Mouse (Mus musculus) liver, adult (tissue): ENCODE data around the gene Adh5.

ENCODE experiments used
- GATA4 ChIP-seq: IDR thresholded peaks from 2 replicates; pipeline ENCODE4 v1.6.1; 2014; ENCODE audit warnings: mild to moderate bottlenecking, low read length; ENCODE audit not compliant: insufficient replicate concordance

Adh5 gene

DNA sequence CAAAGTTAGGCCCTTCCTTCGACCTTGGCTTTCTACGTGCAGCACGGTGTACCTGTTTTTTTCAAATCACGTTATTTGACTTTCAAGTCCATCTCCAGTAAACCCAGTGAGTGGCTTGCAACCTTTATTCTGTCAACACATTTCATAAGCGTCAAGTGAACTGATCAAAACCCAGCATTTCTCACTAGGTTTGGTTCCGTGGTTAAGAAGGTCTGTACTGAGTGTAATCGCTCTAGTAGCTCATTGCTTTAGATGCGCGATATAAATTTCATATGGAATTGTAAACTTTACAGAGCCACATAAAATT is 525 bp downstream of the Adh5 start:
- no peak for TF ChIP-seq GATA4

- no peak for TF ChIP-seq GATA4
Measured at GRCm38 (mm10) chr3:138448077-138448860, 5.4 kb downstream of the Adh5 start.

GRCm38 (mm10) chr3:138452169-138452568 is 9.3 kb downstream of the Adh5 start:
- TF ChIP-seq GATA4 = no peak

DNA sequence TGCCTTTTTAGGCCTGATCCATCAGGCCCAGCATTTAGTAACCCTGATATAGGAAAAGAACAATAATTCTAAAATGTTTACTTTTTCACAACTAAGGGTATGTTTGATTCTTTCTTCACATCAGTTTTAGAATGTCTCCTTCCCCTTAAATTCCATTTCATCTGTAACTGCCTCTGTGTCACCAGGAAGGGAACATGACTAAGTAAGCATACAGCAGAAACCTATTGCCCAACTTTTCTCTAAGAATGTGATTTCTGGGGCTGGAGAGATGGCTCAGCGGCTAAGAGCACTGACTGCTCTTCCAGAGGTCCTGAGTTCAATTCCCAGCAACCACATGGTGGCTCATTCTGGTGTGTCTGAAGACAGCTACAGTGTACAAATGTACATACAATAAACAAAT is 11.3 kb downstream of the Adh5 start:
- TF ChIP-seq GATA4 = no peak

DNA sequence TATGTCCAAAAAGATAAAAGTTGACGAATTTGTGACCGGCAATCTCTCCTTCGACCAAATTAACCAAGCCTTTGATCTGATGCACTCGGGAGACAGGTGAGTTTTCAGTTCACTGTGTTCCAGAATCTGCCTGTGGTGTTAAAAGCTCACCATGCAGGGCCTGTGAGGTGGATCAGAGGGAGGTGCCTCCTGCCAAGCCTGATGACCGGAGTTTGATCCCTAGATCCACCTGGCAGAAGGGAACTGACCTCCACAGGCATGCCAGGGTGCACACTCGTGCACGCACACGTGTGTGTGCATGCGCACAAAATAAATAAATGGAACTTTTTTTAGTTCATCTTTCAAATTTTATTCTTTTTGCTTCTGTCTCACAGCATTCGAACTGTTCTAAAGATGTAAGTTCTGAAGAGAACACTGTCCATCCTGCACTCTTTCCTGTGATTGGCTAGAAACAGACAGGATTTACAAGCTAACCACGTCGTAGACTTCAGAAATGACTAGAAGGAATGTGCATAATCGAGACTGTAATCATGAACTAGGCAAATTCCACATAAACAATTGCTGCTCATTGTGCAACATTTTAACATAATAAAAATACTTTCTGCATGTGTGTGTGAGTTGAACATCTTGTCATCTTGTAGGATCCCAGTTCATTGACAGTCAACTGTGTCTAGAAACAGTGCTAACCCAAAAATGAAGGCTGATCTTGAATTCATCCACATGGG is 12.0 kb downstream of the Adh5 start:
- TF ChIP-seq GATA4 = no peak

DNA sequence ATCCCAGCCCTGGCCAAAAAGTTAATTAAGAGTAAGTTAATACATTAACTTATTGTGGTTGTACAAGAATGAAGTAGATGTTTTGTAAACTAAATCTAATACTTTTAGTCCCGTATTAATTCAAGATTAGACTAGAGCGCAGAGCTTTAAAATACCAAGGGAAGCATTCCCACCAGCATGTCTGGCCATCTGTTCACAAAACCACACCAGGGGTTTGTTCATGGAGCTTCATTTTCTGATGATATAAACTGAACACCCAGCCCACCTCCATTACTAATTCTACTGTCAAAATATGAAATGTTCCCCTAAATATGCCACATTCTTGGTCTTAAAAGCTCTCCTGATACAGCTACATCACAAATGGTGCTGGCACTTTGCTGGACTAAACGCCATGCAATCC is 15.5 kb downstream of the Adh5 start:
- no peak for TF ChIP-seq GATA4

DNA sequence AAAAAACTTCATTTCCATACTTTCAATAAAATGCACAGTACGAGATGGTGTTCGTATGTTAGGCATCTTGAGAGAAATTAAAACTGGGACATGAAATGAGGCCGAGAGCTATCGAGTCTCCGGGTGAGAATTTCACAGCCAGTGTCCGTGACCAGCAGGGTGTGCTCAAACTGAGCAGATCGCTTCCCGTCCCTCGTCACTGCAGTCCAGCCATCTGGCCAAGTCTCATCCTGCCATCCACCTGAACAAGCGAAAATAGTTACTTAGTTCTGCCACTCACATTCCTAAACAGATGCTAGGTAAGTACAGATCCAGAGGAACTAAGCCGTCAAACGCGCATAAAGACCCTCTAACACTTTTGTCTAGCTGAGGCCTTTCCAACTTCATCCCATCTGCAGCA is 17.4 kb downstream of the Adh5 start:
- no peak for TF ChIP-seq GATA4

DNA sequence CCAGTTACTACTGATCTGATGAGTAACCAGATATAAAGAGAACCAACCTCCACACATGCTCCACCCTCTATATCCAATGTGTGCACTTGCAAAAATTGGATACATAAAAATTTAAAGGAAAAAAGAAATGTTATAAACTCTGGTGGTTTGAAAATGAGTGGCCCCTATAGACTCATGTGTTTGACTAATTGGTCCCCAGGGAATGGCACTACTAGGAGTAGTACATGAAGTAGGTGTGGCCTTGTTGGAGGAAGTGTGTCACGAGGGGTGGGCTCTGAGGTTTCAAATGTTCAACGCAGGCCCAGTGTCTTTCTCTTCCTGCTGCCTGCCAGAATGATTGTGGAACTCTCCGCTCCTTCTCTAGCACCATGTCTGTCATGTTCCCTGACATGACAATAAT is 18.9 kb downstream of the Adh5 start:
- no peak for TF ChIP-seq GATA4

DNA sequence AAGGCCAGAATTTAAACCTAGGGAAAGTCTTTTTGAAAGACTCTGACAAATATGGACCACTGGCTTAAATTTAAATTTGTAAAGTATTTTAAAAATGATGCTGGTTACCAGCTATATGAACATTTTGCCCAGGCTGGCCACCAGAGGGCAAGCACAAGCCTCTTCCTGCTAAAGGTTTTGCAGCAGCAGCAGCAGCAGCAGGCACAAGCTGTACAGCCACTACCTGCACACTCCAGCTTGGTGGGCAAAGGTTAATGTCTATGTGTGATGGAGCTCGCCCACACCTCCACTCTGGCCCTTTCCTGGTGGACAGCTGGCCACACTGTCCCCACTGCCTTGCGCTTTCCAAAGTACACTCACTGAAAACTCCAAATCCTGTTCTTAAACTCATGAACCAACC is 20.2 kb downstream of the Adh5 start:
- TF ChIP-seq GATA4 = no peak

GRCm38 (mm10) chr3:138463807-138464206 is 20.9 kb downstream of the Adh5 start:
- no peak for TF ChIP-seq GATA4

DNA sequence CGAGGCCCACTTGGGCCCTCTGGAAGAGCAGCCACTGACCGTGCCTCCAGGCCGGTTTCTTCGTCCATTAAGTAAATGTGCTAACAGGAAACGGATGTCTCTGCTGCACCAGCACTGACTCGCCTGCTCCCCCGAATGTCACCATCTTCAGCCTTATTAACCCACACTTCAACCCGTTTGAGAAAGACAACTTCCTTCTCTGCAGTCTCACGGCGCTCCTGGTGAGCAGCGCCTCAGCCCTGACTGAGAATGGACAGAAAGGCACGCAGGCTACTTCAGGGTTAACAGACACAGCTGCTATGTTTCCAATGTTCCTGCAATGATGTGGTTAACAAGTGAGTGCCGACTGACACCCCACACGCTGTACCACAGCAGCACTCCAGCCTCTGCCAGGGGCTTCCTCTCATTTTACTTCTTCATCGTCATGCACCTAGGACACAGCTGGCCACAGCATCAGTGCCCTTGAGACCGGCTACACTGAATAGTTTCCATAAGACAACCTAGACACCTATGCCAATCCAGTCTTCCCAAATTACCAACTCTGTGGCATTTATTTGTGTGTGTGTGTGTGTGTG is 21.8 kb downstream of the Adh5 start:
- TF ChIP-seq GATA4 = no peak

- no peak for TF ChIP-seq GATA4
Measured at GRCm38 (mm10) chr3:138471066-138471465, 28.2 kb downstream of the Adh5 start.

DNA sequence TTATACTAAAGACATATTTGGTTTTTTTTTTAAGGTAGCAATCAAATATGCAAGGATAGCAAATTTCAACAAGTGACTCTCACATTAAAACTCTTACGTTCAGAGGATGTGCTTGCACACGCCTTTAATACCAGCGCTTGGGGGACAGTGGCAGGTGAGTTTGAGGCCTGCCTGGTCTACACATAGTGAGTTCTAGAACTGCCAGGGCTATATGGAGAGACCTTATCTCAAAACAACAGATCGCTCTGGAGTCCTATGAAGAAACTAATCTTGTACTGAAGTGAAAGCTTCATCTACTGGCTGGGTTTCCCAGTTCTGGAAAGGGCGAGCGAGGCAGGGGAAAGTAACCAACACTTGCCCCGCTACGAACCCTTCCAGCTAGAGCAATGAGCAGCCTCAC is 36.6 kb downstream of the Adh5 start:
- no peak for TF ChIP-seq GATA4

DNA sequence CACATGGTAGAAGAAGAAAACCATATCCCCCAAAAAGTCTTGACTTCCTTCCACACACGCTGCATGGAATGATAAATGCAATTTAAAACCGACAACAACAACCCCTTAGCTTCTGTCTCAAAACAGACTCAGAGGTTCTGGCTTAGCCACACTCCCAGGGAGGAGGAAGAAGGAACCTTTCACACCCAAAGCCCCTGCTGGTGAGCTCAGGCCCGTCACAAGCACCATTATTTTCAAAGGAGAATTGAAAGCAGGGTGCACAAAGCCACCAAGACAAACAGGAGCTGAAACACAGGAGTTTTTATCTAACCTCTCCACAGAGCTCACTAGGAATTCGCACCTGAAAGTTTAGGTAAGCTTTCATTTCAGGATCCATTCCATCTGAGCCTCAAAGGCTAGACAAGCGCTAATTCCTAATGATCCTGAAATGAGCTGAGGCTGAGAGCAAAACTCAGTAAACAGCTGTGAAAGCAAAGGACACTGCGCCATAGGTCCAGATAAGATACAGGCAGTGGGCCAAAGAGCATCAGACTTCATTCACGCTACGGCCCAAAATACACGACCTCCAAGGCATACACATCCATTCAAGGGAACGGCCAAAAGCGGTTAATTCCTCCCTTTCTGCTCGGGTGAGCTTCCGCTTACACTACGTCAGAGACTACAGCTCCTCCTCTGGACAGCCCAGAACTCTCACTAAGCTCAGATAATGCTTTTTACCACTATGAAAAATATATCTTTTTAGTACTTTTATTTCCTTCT is 38.8 kb downstream of the Adh5 start:
- no peak for TF ChIP-seq GATA4

DNA sequence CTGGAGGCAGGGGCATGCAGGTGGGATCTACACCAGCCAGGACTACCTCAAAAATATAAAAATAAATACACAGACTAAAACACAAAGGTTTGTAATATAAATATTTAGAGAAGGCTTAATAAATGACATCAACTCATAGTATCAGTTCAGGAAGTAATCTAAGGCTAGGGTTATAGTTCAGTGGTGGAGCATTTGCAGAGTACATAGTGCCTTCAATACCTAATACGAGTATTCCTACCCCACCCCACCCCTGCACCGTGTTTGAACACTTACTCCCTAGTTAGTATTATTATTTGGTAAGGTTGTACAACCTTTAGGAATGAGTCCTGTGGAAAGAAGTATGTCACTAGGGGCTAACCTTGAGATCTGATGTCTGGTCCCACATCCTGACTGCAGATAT is 40.3 kb downstream of the Adh5 start:
- no peak for TF ChIP-seq GATA4
